Mouse (Mus musculus): ENCODE measurements around the gene Cd55b. TPM values are rescaled to one million over a fixed set of nuclear protein-coding genes. Genes with fewer than 3 reads are reported as not detected.
"Not testable (repeated sequence)": the region's sequence is repeated elsewhere in the genome, so short reads cannot be mapped to it uniquely, and the experiment has no call there.

Gene Cd55b
- polyA plus RNA-seq, 1 experiment from 2014 or later = 0.21 TPM

GRCm38 (mm10) chr1:130428667-130429066, 5.9 kb upstream of the Cd55b start:
- H3K27me3 ChIP-seq (ENCODE audit: control insufficient read depth, insufficient read depth, low read length); H3K4me1 ChIP-seq (ENCODE audit: control insufficient read depth, insufficient read depth, low read length); ATAC-seq (ENCODE audit: insufficient read depth, low FRiP score); H3K27ac ChIP-seq (ENCODE audit: low read length); H3K36me3 ChIP-seq (ENCODE audit: control insufficient read depth, insufficient read depth, low read length); H3K9ac ChIP-seq (ENCODE audit: low read length); H3K4me3 ChIP-seq (replicated peaks; ENCODE audit: low read length); H3K4me2 ChIP-seq (ENCODE audit: low read depth, low read length); H3K9me3 ChIP-seq (replicated peaks; ENCODE audit: control insufficient read depth, low read length): not testable (repeated sequence)

DNA sequence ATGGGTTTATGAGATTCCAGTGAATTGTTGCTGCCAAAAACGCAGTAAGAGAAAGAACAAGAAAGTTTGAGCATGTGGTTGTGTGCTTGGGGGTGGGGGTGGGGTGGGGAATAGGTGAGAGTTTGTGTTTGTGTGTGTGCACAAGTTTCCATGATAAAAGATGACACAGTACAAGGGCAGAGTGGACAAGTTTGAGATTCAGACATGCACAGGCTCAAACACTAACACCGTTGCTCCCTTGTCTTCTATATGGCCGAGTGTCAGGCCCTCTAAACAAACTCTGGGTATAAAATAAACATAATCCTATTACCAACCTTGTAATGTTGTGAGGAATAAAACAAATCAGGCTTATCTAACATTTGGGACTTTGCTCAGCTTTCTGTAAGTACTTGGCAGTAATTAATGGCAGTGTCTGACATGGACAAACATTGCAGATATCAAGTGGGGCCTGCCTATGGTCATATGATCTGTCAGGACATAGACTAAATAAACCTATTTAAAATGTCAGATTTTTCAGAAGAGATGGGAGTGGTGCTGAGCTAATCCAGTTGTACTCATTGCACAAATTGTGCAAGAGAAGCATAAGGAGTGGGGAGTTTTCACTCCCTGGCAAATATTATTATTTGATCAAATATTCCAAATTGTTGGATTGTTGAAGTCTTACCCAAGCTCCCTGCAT, 4.5 kb upstream of the Cd55b start:
- not testable (repeated sequence) for H3K4me2 ChIP-seq (ENCODE audit: low read depth, low read length); H3K27me3 ChIP-seq (ENCODE audit: control insufficient read depth, insufficient read depth, low read length); H3K4me3 ChIP-seq (replicated peaks; ENCODE audit: low read length); H3K27ac ChIP-seq (ENCODE audit: low read length); H3K4me1 ChIP-seq (ENCODE audit: control insufficient read depth, insufficient read depth, low read length); H3K36me3 ChIP-seq (ENCODE audit: control insufficient read depth, insufficient read depth, low read length); H3K9me3 ChIP-seq (replicated peaks; ENCODE audit: control insufficient read depth, low read length); H3K9ac ChIP-seq (ENCODE audit: low read length)
- peak; percentile 85 for ATAC-seq (ENCODE audit: insufficient read depth, low FRiP score)
- WGBS = 14% methylated on average over 2 of the region's 3 CpGs

- not testable (repeated sequence) for H3K4me2 ChIP-seq (ENCODE audit: low read depth, low read length); H3K27ac ChIP-seq (ENCODE audit: low read length)
Observed at GRCm38 (mm10) chr1:130422033-130422432, 776 bp downstream of the Cd55b start.

DNA sequence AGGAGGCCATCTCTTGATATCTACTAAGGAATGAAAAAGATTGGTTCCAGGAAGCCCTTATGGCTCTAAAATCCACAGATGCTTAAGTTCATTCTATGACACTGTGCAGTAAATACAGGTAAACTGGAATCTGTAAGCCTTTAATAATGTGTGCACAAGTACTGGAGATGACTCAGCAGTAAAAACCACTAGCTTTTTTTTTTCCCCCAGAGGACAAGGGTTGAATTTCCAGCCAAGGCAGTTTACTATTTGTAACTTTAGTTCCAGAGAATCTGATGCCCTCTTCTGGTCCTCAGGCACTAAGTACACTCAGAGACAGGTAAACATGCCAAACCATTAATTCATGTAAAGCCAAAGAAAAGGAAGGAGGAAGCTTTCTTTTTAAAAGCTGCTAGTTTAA, 25.7 kb downstream of the Cd55b start:
- H3K36me3 ChIP-seq (ENCODE audit: control insufficient read depth, insufficient read depth, low read length); H3K27ac ChIP-seq (ENCODE audit: low read length); H3K9ac ChIP-seq (ENCODE audit: low read length); ATAC-seq (ENCODE audit: insufficient read depth, low FRiP score); H3K4me2 ChIP-seq (ENCODE audit: low read depth, low read length); H3K27me3 ChIP-seq (ENCODE audit: control insufficient read depth, insufficient read depth, low read length); H3K4me3 ChIP-seq (replicated peaks; ENCODE audit: low read length); H3K4me1 ChIP-seq (ENCODE audit: control insufficient read depth, insufficient read depth, low read length); H3K9me3 ChIP-seq (replicated peaks; ENCODE audit: control insufficient read depth, low read length): not testable (repeated sequence)

More at GRCm38 (mm10) chr1:130422033-130422432, 776 bp downstream of the Cd55b start:
- ATAC-seq (ENCODE audit: insufficient read depth, low FRiP score); H3K4me1 ChIP-seq (ENCODE audit: control insufficient read depth, insufficient read depth, low read length); H3K27me3 ChIP-seq (ENCODE audit: control insufficient read depth, insufficient read depth, low read length); H3K9me3 ChIP-seq (replicated peaks; ENCODE audit: control insufficient read depth, low read length); H3K9ac ChIP-seq (ENCODE audit: low read length); H3K4me3 ChIP-seq (replicated peaks; ENCODE audit: low read length); H3K36me3 ChIP-seq (ENCODE audit: control insufficient read depth, insufficient read depth, low read length): not testable (repeated sequence)
- WGBS = no CpG with 5 or more reads among the region's 6 CpGs

DNA sequence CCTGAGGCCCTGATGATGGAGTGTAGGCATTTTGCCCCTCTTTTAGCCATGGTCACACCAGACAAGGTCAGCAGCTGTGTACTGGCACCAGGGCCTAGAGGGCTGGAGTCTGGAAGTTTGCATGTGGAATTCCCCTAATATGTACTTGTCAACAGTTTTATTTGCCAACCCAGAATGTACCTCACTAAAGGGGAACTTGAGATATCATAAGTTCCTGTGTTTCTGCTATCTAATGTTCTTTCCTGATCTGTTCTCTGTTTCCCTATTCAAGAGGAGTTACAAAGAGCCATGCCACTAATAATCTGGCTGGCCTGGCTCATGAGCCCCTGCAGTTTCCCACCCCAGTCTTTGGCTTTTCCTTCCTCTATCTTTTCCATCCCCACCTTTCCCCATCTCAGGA, 35.5 kb downstream of the Cd55b start:
- H3K4me2 ChIP-seq (ENCODE audit: low read depth, low read length); H3K27ac ChIP-seq (ENCODE audit: low read length); H3K4me1 ChIP-seq (ENCODE audit: control insufficient read depth, insufficient read depth, low read length); H3K9me3 ChIP-seq (replicated peaks; ENCODE audit: control insufficient read depth, low read length); H3K36me3 ChIP-seq (ENCODE audit: control insufficient read depth, insufficient read depth, low read length); ATAC-seq (ENCODE audit: insufficient read depth, low FRiP score); H3K9ac ChIP-seq (ENCODE audit: low read length); H3K27me3 ChIP-seq (ENCODE audit: control insufficient read depth, insufficient read depth, low read length); H3K4me3 ChIP-seq (replicated peaks; ENCODE audit: low read length): not testable (repeated sequence)

DNA sequence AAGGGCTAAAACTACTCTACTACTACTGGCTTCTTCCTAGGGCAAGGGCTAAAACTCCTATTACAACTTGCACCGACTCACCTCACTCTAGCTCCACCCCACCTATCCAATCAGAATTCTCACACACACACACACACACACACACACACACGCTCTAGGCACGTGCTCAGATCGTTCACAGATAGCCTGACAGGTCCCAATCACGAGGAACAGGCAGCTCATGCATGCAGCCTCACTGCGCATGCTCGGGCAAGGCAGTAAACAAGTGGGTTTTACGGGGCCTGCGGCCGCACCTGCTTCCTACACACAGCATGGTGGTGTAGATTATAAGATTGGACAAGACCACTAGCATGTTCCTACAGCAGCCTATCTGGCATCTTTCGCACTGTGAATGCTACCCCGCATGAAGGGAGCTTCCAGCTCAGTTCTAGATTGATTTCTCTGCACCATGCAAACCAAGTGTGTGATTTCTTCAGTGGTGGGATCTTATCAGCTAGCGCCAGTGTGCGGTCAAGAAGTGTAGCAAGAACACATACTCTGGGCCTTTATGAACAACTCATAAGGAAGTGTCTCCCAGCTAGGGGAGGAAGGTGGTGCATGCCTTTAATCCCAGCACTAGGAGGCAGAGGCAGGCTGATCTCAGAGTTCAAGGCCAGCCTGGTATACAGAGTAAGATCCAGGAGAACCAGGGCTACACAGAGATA, 44.9 kb downstream of the Cd55b start:
- no peak overlapping the region for H3K4me3 ChIP-seq (replicated peaks; ENCODE audit: low read length)
- 88% methylated on average over 14 of the region's 14 CpGs for WGBS
- H3K4me1 ChIP-seq (ENCODE audit: control insufficient read depth, insufficient read depth, low read length) = no peaks in the 10 kb centered on the region
- H3K9ac ChIP-seq (ENCODE audit: low read length) = no peak overlapping the region
- H3K4me2 ChIP-seq (ENCODE audit: low read depth, low read length) = no peak overlapping the region
- no peak for ATAC-seq (ENCODE audit: insufficient read depth, low FRiP score)
- no peaks in the 10 kb centered on the region for H3K36me3 ChIP-seq (ENCODE audit: control insufficient read depth, insufficient read depth, low read length)
- H3K27me3 ChIP-seq (ENCODE audit: control insufficient read depth, insufficient read depth, low read length) = no peaks in the 10 kb centered on the region
- H3K27ac ChIP-seq (ENCODE audit: low read length) = no peak overlapping the region
- H3K9me3 ChIP-seq (replicated peaks; ENCODE audit: control insufficient read depth, low read length) = no peaks in the 10 kb centered on the region

GRCm38 (mm10) chr1:130374173-130374785, 48.5 kb downstream of the Cd55b start:
- no peaks in the 10 kb centered on the region for H3K4me1 ChIP-seq (ENCODE audit: control insufficient read depth, insufficient read depth, low read length)
- H3K36me3 ChIP-seq (ENCODE audit: control insufficient read depth, insufficient read depth, low read length) = no peaks in the 10 kb centered on the region
- no peak overlapping the region for H3K27ac ChIP-seq (ENCODE audit: low read length)
- WGBS = 47% methylated on average over 3 of the region's 3 CpGs
- ATAC-seq (ENCODE audit: insufficient read depth, low FRiP score) = no peak
- no peak overlapping the region for H3K4me2 ChIP-seq (ENCODE audit: low read depth, low read length)
- H3K9me3 ChIP-seq (replicated peaks; ENCODE audit: control insufficient read depth, low read length) = no peaks in the 10 kb centered on the region
- no peak overlapping the region for H3K9ac ChIP-seq (ENCODE audit: low read length)
- H3K4me3 ChIP-seq (replicated peaks; ENCODE audit: low read length) = no peak overlapping the region
- no peaks in the 10 kb centered on the region for H3K27me3 ChIP-seq (ENCODE audit: control insufficient read depth, insufficient read depth, low read length)

- Histone ChIP-seq H3K27ac (ENCODE audit: low read length) (no peak overlapping the region), H3K27me3 (ENCODE audit: control insufficient read depth, insufficient read depth, low read length) (no peaks in the 10 kb centered on the region), H3K9ac (ENCODE audit: low read length) (no peak overlapping the region), H3K9me3 (replicated peaks; ENCODE audit: control insufficient read depth, low read length) (no peaks in the 10 kb centered on the region), H3K4me3 (replicated peaks; ENCODE audit: low read length) (no peak overlapping the region), H3K4me2 (ENCODE audit: low read depth, low read length) (no peak overlapping the region), H3K4me1 (ENCODE audit: control insufficient read depth, insufficient read depth, low read length) (no peaks in the 10 kb centered on the region), H3K36me3 (ENCODE audit: control insufficient read depth, insufficient read depth, low read length) (no peaks in the 10 kb centered on the region)
- ATAC-seq (ENCODE audit: insufficient read depth, low FRiP score) = no peak
- 38% methylated on average over 2 of the region's 2 CpGs for WGBS
Observed at GRCm38 (mm10) chr1:130373398-130374083, 49.3 kb downstream of the Cd55b start.

- 39% methylated on average over 7 of the region's 7 CpGs for WGBS
- ATAC-seq (ENCODE audit: insufficient read depth, low FRiP score) = no peak
- Histone ChIP-seq H3K9me3 (replicated peaks; ENCODE audit: control insufficient read depth, low read length) (no peaks in the 10 kb centered on the region), H3K4me1 (ENCODE audit: control insufficient read depth, insufficient read depth, low read length) (no peaks in the 10 kb centered on the region), H3K27ac (ENCODE audit: low read length) (no peak overlapping the region), H3K9ac (ENCODE audit: low read length) (no peak overlapping the region), H3K4me2 (ENCODE audit: low read depth, low read length) (no peak overlapping the region), H3K36me3 (ENCODE audit: control insufficient read depth, insufficient read depth, low read length) (no peaks in the 10 kb centered on the region), H3K4me3 (replicated peaks; ENCODE audit: low read length) (no peak overlapping the region), H3K27me3 (ENCODE audit: control insufficient read depth, insufficient read depth, low read length) (no peaks in the 10 kb centered on the region)
Observed at GRCm38 (mm10) chr1:130371895-130372528, 50.8 kb downstream of the Cd55b start.
